Mouse (Mus musculus): ENCODE results near the gene Stfa3.
"Not testable (repeated sequence)": the region's sequence is repeated elsewhere in the genome, so short reads cannot be mapped to it uniquely, and the experiment has no call there.

The Stfa3 gene

GRCm38 (mm10) chr16:36455342-36455802, at the start of gene Stfa3:
Stfa3 (minus strand) TSS chr16:36455392.
- DNase-seq, result no peak

- no peak for DNase-seq
These were observed 47.1 kb upstream of the Stfa3 start for GRCm38 (mm10) chr16:36502286-36502685.

- no peak for DNase-seq
These were observed 37.2 kb upstream of the Stfa3 start for GRCm38 (mm10) chr16:36492420-36492819.

- DNase-seq, result no peak
These were observed 21.7 kb upstream of the Stfa3 start for GRCm38 (mm10) chr16:36476866-36477265.

- no peak for DNase-seq
These were observed 20.3 kb upstream of the Stfa3 start for GRCm38 (mm10) chr16:36475530-36475929.

- no peak for DNase-seq
These were observed 19.7 kb upstream of the Stfa3 start for GRCm38 (mm10) chr16:36474849-36475248.

GRCm38 (mm10) chr16:36473217-36474216, 18.3 kb upstream of the Stfa3 start:
- DNase-seq, result no peak

- DNase-seq, result no peak
These were observed 16.0 kb upstream of the Stfa3 start for GRCm38 (mm10) chr16:36471066-36471633.

GRCm38 (mm10) chr16:36469955-36470478, 14.8 kb upstream of the Stfa3 start:
- no peak for DNase-seq

GRCm38 (mm10) chr16:36469367-36469766, 14.2 kb upstream of the Stfa3 start:
- DNase-seq, result no peak

GRCm38 (mm10) chr16:36468862-36469261, 13.7 kb upstream of the Stfa3 start:
- DNase-seq, result no peak

- DNase-seq, result no peak
These were observed 12.7 kb upstream of the Stfa3 start for GRCm38 (mm10) chr16:36467936-36468335.

GRCm38 (mm10) chr16:36465436-36465835, 10.2 kb upstream of the Stfa3 start:
- DNase-seq, result no peak

GRCm38 (mm10) chr16:36464076-36464475, 8.9 kb upstream of the Stfa3 start:
- no peak for DNase-seq

- no peak for DNase-seq
These were observed 5.2 kb upstream of the Stfa3 start for GRCm38 (mm10) chr16:36460426-36460825.

GRCm38 (mm10) chr16:36420979-36421378, 34.2 kb downstream of the Stfa3 start:
- DNase-seq, result not testable (repeated sequence)

- no peak for DNase-seq
These were observed 46.8 kb downstream of the Stfa3 start, which contains the start of gene Stfa2 for GRCm38 (mm10) chr16:36408357-36408756. Stfa2 (minus strand) TSS chr16:36408457.
